Mouse (Mus musculus) layer of hippocampus, adult 9-10 months (tissue): ENCODE measurements around the gene Sorcs3.

Source experiments
- DNase-seq: peaks from one replicate; pipeline ENCODE4 v3.0.0; 2022; ENCODE audit warnings: low spot score

The Sorcs3 gene

GRCm38 (mm10) chr19:48391551-48391950 is 185.7 kb downstream of the Sorcs3 start:
- peak; percentile 38 for DNase-seq

- no peak for DNase-seq
Observed at GRCm38 (mm10) chr19:48404774-48405495, 199.1 kb downstream of the Sorcs3 start.

DNA sequence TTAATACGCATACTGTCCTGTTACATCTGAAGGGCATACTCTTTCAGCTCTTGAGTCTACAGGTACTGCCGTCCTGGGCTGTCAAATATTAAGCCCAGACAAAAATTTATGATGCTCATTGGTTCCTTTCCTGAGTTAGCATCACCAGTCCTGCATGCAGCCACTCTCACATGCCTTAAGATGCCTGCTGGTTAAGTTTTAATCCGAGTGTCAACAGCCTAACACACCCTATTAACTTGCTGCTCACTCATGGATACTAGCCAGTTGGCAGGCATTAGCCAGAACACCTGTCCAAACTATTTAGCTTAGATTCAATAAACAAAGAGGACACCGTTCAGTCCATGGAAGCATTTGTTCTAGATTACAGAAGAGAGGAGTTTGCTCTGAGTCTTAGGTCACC is 202.4 kb downstream of the Sorcs3 start:
- DNase-seq = no peak

GRCm38 (mm10) chr19:48411332-48411731 is 205.5 kb downstream of the Sorcs3 start:
- peak; percentile 7 for DNase-seq

GRCm38 (mm10) chr19:48413836-48414235 is 208.0 kb downstream of the Sorcs3 start:
- peak; percentile 54 for DNase-seq

- DNase-seq = no peak
Observed at GRCm38 (mm10) chr19:48418356-48418755, 212.5 kb downstream of the Sorcs3 start.

DNA sequence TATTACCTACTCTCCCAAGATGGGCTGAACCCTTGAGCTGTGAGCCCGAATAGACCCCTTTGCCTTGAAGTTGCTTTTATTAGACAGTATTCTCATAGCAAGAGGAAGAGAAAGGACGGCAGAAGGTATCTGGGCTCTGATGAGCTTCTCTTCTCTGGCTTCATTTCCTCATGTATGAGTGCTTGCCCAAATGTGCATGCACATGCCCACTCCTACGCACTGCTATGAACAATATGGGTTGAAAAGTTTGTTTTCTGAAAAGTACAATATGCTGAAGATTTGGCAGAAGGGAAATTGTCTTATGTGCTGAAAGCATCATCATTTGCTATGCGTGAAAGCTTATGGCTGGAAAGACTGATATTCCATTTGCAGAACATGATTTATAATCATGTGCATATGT is 223.4 kb downstream of the Sorcs3 start:
- DNase-seq = peak; percentile 61

DNA sequence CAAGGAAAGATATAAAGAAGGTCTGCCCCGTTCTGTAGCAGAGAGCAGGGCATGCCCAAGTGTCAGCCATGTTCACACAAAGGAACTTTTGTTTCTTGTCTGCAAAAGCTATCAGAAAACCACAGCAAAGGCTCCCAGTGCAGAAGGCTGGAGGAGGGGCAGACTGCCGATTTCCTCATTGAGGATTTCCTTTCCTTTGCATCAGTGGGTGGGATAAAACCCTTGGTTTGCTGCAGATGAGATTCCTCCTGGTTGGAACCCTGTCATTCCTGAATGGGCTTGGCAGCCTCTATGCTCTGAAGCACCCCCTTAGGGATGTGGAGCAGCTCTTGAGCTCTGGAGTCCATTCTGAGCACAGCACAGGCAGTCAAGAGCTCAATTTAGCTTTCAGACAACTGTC is 223.9 kb downstream of the Sorcs3 start:
- peak; percentile 6 for DNase-seq

DNA sequence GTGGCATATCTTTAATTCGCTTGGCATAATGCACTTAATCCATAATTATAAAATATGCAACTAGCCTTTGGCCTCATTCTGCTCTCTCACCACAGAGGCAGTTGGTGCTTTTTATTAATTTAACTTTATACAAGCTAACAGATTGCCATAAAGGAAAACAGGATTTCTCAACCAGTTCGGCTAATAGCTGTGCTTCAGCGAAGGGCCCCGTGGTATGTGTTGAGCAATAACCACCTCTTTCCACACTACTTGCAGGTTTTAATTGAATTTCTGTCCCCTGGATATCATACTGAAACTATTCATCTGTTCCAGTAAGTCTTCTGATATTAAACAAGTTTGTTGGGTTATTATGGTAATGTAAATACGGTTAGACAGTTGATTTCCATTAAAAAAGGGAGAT is 224.5 kb downstream of the Sorcs3 start:
- DNase-seq = no peak

DNA sequence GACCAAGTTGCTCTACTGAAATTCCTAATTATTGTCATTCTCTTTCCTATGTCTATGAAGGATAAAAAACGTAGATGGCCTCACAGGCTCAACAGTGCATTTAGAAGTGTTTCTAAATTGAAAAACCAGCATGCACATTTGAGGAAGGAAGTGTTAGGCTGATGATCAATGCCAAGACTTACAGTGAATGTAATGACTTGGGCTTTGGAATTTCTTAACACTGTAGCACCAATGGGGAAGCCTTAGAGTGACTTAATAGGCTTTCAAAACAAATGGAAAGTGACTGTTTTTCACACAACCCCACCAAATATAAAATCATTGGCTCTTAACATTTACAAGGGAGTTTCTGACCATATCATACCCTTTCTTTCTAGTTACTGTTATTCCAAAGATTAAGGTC is 232.6 kb downstream of the Sorcs3 start:
- DNase-seq = no peak

- DNase-seq = no peak
Observed at GRCm38 (mm10) chr19:48461141-48461540, 255.3 kb downstream of the Sorcs3 start.

GRCm38 (mm10) chr19:48462426-48462825 is 256.6 kb downstream of the Sorcs3 start:
- DNase-seq = no peak

DNA sequence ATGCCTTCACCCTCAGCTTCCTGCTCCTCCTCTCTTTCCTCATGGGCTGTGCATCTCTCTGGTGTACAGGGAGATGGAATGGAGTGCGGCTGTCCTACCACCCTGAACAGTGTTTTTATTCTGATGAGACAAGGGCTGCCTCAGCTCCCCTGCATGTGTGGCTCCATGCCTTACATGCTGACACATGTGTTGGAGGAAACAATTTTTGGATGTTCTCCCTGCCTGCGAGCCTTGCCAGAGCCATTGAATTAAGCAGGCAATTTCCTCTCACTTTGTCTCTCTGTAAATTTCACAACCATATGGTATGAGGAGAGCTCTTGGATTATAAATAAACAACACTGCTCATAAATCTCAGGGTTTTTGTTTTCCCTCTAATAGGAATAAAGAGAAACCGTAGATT is 257.7 kb downstream of the Sorcs3 start:
- peak; percentile 39 for DNase-seq

- no peak for DNase-seq
Observed at GRCm38 (mm10) chr19:48467471-48467870, 261.6 kb downstream of the Sorcs3 start.

- no peak for DNase-seq
Observed at GRCm38 (mm10) chr19:48469791-48470410, 264.1 kb downstream of the Sorcs3 start.

DNA sequence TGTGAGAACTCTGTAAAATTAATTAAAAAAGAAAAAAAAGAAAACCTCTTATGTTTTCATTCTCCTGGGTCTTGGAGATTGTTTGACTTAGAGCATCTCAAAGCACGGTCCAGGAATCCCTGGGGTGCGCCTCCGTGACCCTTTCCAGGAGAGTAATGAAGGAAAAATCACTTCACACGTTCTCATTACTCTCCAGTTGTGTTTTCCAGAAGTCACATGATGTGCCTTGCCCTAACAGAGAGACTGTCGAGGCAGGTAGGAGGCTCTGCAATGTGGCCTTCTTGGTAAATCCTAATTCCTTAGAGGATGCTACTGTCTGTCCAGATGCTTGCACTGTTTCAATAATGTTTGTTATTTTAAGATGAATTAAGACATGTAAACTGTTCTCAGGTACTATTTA is 266.1 kb downstream of the Sorcs3 start:
- DNase-seq = no peak

GRCm38 (mm10) chr19:48475784-48476410 is 270.1 kb downstream of the Sorcs3 start:
- no peak for DNase-seq

DNA sequence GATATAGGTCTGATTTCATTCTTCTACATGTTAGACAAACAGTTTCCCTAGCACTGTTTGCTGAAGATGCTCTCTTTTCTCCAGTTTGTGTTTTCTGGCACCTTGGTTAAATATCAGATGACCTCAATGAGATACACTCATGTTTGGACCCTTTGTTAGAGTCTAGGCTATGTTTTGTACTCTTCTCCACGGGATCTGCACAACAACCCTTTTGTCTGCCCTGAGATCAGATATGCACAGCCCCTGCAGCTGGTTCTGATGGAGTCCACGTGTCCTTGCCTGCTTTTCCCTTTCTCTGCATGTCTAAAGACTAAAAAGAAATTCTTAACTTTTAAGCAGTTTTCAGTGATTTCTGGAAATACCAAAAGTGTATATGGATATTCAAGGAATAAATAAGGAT is 273.0 kb downstream of the Sorcs3 start:
- DNase-seq = no peak

GRCm38 (mm10) chr19:48482946-48483345 is 277.1 kb downstream of the Sorcs3 start:
- DNase-seq = no peak

GRCm38 (mm10) chr19:48491111-48491510 is 285.3 kb downstream of the Sorcs3 start:
- no peak for DNase-seq

DNA sequence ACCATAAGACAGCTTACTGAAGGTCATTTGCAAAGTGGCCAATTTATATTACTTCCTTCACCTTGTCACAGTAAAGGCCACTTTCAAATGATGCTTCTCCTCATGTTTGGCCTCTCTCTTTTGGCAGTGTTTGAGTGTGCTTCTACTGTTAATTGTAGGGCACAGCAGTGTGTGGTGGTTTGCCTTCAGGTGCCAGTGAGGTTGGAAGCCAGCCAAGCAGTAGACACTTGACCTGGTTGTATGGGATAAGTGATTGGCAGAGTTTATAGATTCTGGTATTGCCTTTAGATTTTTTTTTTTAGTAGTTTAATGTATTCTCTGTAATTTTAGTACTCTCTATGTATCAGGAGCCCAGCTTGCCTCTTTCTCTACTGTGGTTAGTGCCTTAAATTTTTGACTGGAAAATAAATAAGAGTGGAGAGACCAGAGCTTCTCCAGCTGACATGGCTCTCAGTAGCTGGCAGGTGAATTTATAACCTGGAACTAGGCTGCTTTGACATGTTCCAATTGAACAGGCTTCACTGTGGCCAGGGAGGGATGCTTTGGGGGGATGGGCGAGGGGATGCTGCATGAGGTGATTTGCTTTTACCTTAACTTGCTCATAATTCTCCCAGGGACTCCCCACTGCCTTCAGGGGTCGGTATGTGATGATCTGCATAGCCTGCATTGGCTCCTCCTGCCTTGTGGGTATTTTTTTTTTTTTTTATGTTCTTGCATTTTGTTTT is 298.2 kb downstream of the Sorcs3 start:
- DNase-seq = no peak

DNA sequence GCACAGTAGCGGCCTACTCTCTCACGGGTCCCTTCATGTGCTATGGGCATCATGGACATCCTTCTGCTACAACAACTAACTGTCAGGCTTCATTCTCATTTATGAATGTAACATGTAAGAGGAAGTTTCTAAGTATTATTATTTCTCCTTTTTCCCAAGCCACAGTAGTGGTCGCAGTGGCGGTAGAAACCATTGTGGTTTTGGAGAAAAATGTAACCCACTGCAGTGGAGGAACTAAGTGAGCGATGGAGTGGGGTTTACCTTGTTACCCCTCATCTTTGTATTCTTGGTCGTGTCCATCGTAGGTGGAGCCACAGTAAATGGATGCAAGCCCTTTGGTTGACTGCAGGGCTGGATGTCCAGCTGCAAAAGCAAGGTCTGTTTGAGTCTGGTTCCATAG is 318.0 kb downstream of the Sorcs3 start:
- DNase-seq = no peak
